Mouse (Mus musculus): Measurements from ENCODE around the gene Stat4.

GRCm38 (mm10) chr1:52119691-52120090, 132.7 kb downstream of the Stat4 start:
- TF ChIP-seq POLR2A (IDR thresholded peaks at IDR 0.05; ENCODE audit: extremely low read depth, insufficient read depth, low read length) (no peak), CTCF (IDR thresholded peaks at IDR 0.05; ENCODE audit: extremely low read depth, insufficient read depth, low read length) (no peak)
